Mouse (Mus musculus) MEL (cell line): Measurements from ENCODE around the gene Tmem120a. TPM values are rescaled to one million over a fixed set of nuclear protein-coding genes. Genes with fewer than 3 reads are reported as not detected.

ENCODE experiments used
- DNase-seq: peaks from one replicate; pipeline ENCODE4 v3.0.0; 2011; ENCODE audit warnings: low read depth, low spot score
- H3K27ac ChIP-seq: 2 replicates; pipeline ENCODE4 v1.5.1; 2012; ENCODE audit warnings: low read depth, mild to moderate bottlenecking, control low read depth, low read length, moderate library complexity; ENCODE audit not compliant: control insufficient read depth
- H3K27me3 ChIP-seq, 2 experiments: fragments of 150-350 bp in 1 of 2; sonication (generic) in 1 of 2; 2 replicates each; pipeline ENCODE4 v1.6.1; 2012; ENCODE audit warnings: low read length in 2 of 2, mild to moderate bottlenecking in 2 of 2, improper control_type of control experiment in 1 of 2, moderate library complexity in 1 of 2; ENCODE audit not compliant: insufficient read depth in 2 of 2, control insufficient read depth in 1 of 2
- H3K36me3 ChIP-seq, 2 experiments: 2 replicates each; pipeline ENCODE4 v1.6.1; 2012 to 2014; ENCODE audit warnings: low read length in 2 of 2, improper control_type of control experiment in 1 of 2, inconsistent platforms in 1 of 2, mild to moderate bottlenecking in 1 of 2; ENCODE audit not compliant: insufficient read depth in 2 of 2, control insufficient read depth in 1 of 2
- H3K4me1 ChIP-seq, 2 experiments: fragments of 150-350 bp in 1 of 2; sonication (generic) in 1 of 2; 2 replicates each; pipeline ENCODE4 v1.6.1; 2012; ENCODE audit warnings: low read length in 2 of 2, improper control_type of control experiment in 1 of 2, mild to moderate bottlenecking in 1 of 2; ENCODE audit not compliant: insufficient read depth in 2 of 2, control insufficient read depth in 1 of 2
- H3K4me3 ChIP-seq, 2 experiments: fragments of 150-350 bp in 1 of 2; sonication (generic) in 1 of 2; 2 replicates each; pipeline ENCODE4 v1.5.1; 2012; ENCODE audit warnings: low read depth in 2 of 2, low read length in 2 of 2, mild to moderate bottlenecking in 2 of 2, moderate library complexity in 2 of 2, control low read depth in 1 of 2, improper control_type of control experiment in 1 of 2; ENCODE audit not compliant: control insufficient read depth in 1 of 2, insufficient read depth in 1 of 2
- H3K79me2 ChIP-seq: 2 replicates; pipeline ENCODE4 v1.6.1; 2012; ENCODE audit warnings: mild to moderate bottlenecking, low read length, moderate library complexity; ENCODE audit not compliant: control insufficient read depth, poor library complexity, insufficient read depth
- H3K9ac ChIP-seq: 2 replicates; pipeline ENCODE4 v1.6.1; 2012; ENCODE audit warnings: low read depth, mild to moderate bottlenecking, control low read depth, low read length, moderate library complexity; ENCODE audit not compliant: control insufficient read depth, poor library complexity, severe bottlenecking
- H3K9me3 ChIP-seq: fragments of 150-350 bp; sonication (generic); replicated peaks from 2 replicates; pipeline ENCODE4 v1.6.1; 2012; ENCODE audit warnings: mild to moderate bottlenecking, low read length, improper control_type of control experiment, moderate library complexity; ENCODE audit not compliant: insufficient read depth
- BHLHE40 ChIP-seq: IDR thresholded peaks from 2 replicates; pipeline ENCODE4 v1.6.1; 2012; ENCODE audit warnings: low read depth, mild to moderate bottlenecking, inconsistent platforms, low read length, improper control_type of control experiment, borderline replicate concordance
- CHD1 ChIP-seq: IDR thresholded peaks from 2 replicates; pipeline ENCODE4 v1.6.1; 2012; ENCODE audit warnings: low read depth, mild to moderate bottlenecking, inconsistent platforms, low read length, improper control_type of control experiment
- CHD2 ChIP-seq: IDR thresholded peaks from 2 replicates; pipeline ENCODE4 v1.6.1; 2011; ENCODE audit warnings: low read length, improper control_type of control experiment
- CTCF ChIP-seq, 3 experiments: IDR thresholded peaks in 2 of 3; conservative IDR thresholded peaks in 1 of 3; 2 replicates each; pipeline ENCODE4 v1.5.1; 2011 to 2012; ENCODE audit warnings: low read length in 3 of 3, low read depth in 2 of 3, mild to moderate bottlenecking in 2 of 3, improper control_type of control experiment in 1 of 3, inconsistent platforms in 1 of 3, mixed read lengths in 1 of 3, moderate library complexity in 1 of 3; ENCODE audit not compliant: control insufficient read depth in 1 of 3, insufficient read depth in 1 of 3, poor library complexity in 1 of 3, severe bottlenecking in 1 of 3
- E2F4 ChIP-seq: IDR thresholded peaks from 2 replicates; pipeline ENCODE4 v1.6.1; 2011; ENCODE audit warnings: low read depth, low read length, improper control_type of control experiment, borderline replicate concordance
- ELF1 ChIP-seq: IDR thresholded peaks from 2 replicates; pipeline ENCODE4 v1.6.1; 2014; ENCODE audit warnings: low read depth, mild to moderate bottlenecking, inconsistent platforms, low read length, improper control_type of control experiment, moderate library complexity
- GABPA ChIP-seq: IDR thresholded peaks from 2 replicates; pipeline ENCODE4 v1.6.1; 2012; ENCODE audit warnings: low read depth, mild to moderate bottlenecking, inconsistent platforms, low read length, improper control_type of control experiment, moderate library complexity
- GATA1 ChIP-seq: IDR thresholded peaks from 2 replicates; pipeline ENCODE4 v1.6.1; 2011; ENCODE audit warnings: low read depth, low read length, improper control_type of control experiment
- JUND ChIP-seq: IDR thresholded peaks from 2 replicates; pipeline ENCODE4 v1.6.1; 2011; ENCODE audit warnings: low read depth, mild to moderate bottlenecking, improper control_type of control experiment, low read length
- KAT2A ChIP-seq: conservative IDR thresholded peaks from 2 replicates; pipeline ENCODE4 v1.6.1; 2012; ENCODE audit warnings: low read depth, low read length, improper control_type of control experiment, inconsistent platforms
- MAZ ChIP-seq: IDR thresholded peaks from 2 replicates; pipeline ENCODE4 v1.6.1; 2012; ENCODE audit warnings: low read depth, mild to moderate bottlenecking, inconsistent platforms, low read length, improper control_type of control experiment
- MXI1 ChIP-seq: IDR thresholded peaks from 2 replicates; pipeline ENCODE4 v1.6.1; 2011; ENCODE audit warnings: mild to moderate bottlenecking, low read depth, low read length, improper control_type of control experiment
- MYC ChIP-seq: IDR thresholded peaks from 2 replicates; pipeline ENCODE4 v1.6.1; 2011; ENCODE audit warnings: low read depth, mild to moderate bottlenecking, low read length, improper control_type of control experiment, moderate library complexity
- NRF1 ChIP-seq: IDR thresholded peaks from 2 replicates; pipeline ENCODE4 v1.6.1; 2014; ENCODE audit warnings: low read depth, mild to moderate bottlenecking, inconsistent platforms, low read length, improper control_type of control experiment, moderate library complexity; ENCODE audit not compliant: poor library complexity, insufficient read depth, severe bottlenecking
- POLR2AphosphoS2 ChIP-seq: IDR thresholded peaks from 2 replicates; pipeline ENCODE4 v1.6.1; 2011; ENCODE audit warnings: low read length, improper control_type of control experiment
- RCOR1 ChIP-seq: IDR thresholded peaks from 2 replicates; pipeline ENCODE4 v1.6.1; 2012; ENCODE audit warnings: low read depth, mild to moderate bottlenecking, inconsistent platforms, low read length, improper control_type of control experiment
- SIN3A ChIP-seq: IDR thresholded peaks from 2 replicates; pipeline ENCODE4 v1.6.1; 2012; ENCODE audit warnings: low read length, improper control_type of control experiment, inconsistent platforms
- SMC3 ChIP-seq: IDR thresholded peaks from 2 replicates; pipeline ENCODE4 v1.6.1; 2011; ENCODE audit warnings: low read depth, low read length, improper control_type of control experiment
- TBP ChIP-seq: IDR thresholded peaks from 2 replicates; pipeline ENCODE4 v1.8.0; 2011; ENCODE audit warnings: low read depth, low read length, improper control_type of control experiment
- UBTF ChIP-seq: IDR thresholded peaks from 2 replicates; pipeline ENCODE4 v1.6.1; 2012; ENCODE audit warnings: low read depth, mild to moderate bottlenecking, inconsistent platforms, low read length, improper control_type of control experiment, moderate library complexity, borderline replicate concordance; ENCODE audit not compliant: insufficient read depth
- USF1 ChIP-seq: IDR thresholded peaks from 2 replicates; pipeline ENCODE4 v1.6.1; 2014; ENCODE audit warnings: low read depth, mild to moderate bottlenecking, inconsistent platforms, low read length, improper control_type of control experiment, moderate library complexity
- USF2 ChIP-seq, 2 experiments: IDR thresholded peaks; 2 replicates each; pipeline ENCODE4 v1.6.1; 2011 to 2012; ENCODE audit warnings: improper control_type of control experiment in 2 of 2, low read length in 2 of 2, borderline replicate concordance in 1 of 2, inconsistent platforms in 1 of 2, low read depth in 1 of 2, mild to moderate bottlenecking in 1 of 2; ENCODE audit not compliant: insufficient read depth in 1 of 2
- ZC3H11A ChIP-seq: IDR thresholded peaks from 2 replicates; pipeline ENCODE4 v1.6.1; 2012; ENCODE audit warnings: low read depth, mild to moderate bottlenecking, inconsistent platforms, low read length, improper control_type of control experiment
- ZKSCAN1 ChIP-seq: IDR thresholded peaks from 2 replicates; pipeline ENCODE4 v1.6.1; 2012; ENCODE audit warnings: low read depth, mild to moderate bottlenecking, inconsistent platforms, low read length, improper control_type of control experiment, moderate library complexity
- ZMIZ1 ChIP-seq: IDR thresholded peaks from 2 replicates; pipeline ENCODE4 v1.6.1; 2012; ENCODE audit warnings: low read depth, mild to moderate bottlenecking, inconsistent platforms, low read length, improper control_type of control experiment, moderate library complexity
- polyA plus RNA-seq, 2 experiments: library from polyadenylated mRNA; stranded (reverse) in 1 of 2; unstranded in 1 of 2; fragments of >175 nt in 1 of 2; fragments of >200 nt in 1 of 2; gene quantifications; 2 replicates each; pipeline versions ENCODE4 v1.2.1 to v1.2.4; 2012; ENCODE audit warnings: low replicate concordance in 2 of 2, low read depth in 1 of 2; ENCODE audit not compliant: insufficient read length in 2 of 2, insufficient read depth in 1 of 2, missing spikeins in 1 of 2
- total RNA-seq: library from RNA; depleted of rRNA; stranded (reverse); fragments of 300-350 nt; gene quantifications from 2 replicates; pipeline ENCODE4 v1.2.3, GENCODE M21; 2012

Tmem120a gene
- total and polyA plus RNA-seq, 3 experiments, result 19.6 to 38.8 TPM; not detected in 1

- TF ChIP-seq GABPA, result no peak
- TF ChIP-seq E2F4, result no peak
- TF ChIP-seq CHD1, result peak; percentile 94
- no peak for TF ChIP-seq GATA1
- TF ChIP-seq KAT2A, result no peak
- TF ChIP-seq USF1, result no peak
- no peak for TF ChIP-seq ZC3H11A
- TF ChIP-seq CHD2, result peak; percentile 96
- TF ChIP-seq RCOR1, result no peak
- no peak for TF ChIP-seq MAZ
- no peak for TF ChIP-seq ZKSCAN1
- no peak for TF ChIP-seq ELF1
These were observed 34.5 kb upstream of the Tmem120a start, which contains the start of gene Mdh2 (continued) for GRCm38 (mm10) chr5:135778471-135779445.

GRCm38 (mm10) chr5:135777796-135778470 is 33.7 kb upstream of the Tmem120a start, which contains the start of gene Styxl1:
Gene Styxl1, minus strand, starts transcription at chr5:135778385.
- TF ChIP-seq UBTF (0 out of 2 replicates have a peak, but pooled peaks have one; percentile 48), SIN3A (peak; percentile 44; the same call in 1 of the 2 replicates), ELF1 (peak; percentile 93), E2F4 (no peak)
- Histone ChIP-seq H3K9me3 (no peaks in the 10 kb centered on the region), H3K4me1 (peaks cover 0 to 21% of the 10 kb centered on the region in 2 experiments; a peak in 3 of 4 replicates), H3K9ac (peak within 1 kb of the TSS; percentile 94), H3K27ac (peak within 1 kb of the TSS; percentile 67), H3K36me3 (peaks cover 0 to 24% of the 10 kb centered on the region in 2 experiments; a peak in 3 of 4 replicates), H3K79me2 (peaks cover 40% of the 10 kb centered on the region), H3K27me3 (no peaks in the 10 kb centered on the region), H3K4me3 (peak within 1 kb of the TSS; percentile 58 to 98)
- DNase-seq, result peak; percentile 72

GRCm38 (mm10) chr5:135776546-135776945 is 32.3 kb upstream of the Tmem120a start:
- Histone ChIP-seq H3K4me1 (peaks cover 4 to 33% of the 10 kb centered on the region in 2 experiments), H3K9ac (no peak overlapping the region), H3K9me3 (no peaks in the 10 kb centered on the region), H3K27me3 (no peaks in the 10 kb centered on the region), H3K4me3 (no peak overlapping the region), H3K27ac (no peak overlapping the region), H3K79me2 (peaks cover 34% of the 10 kb centered on the region), H3K36me3 (peaks cover 0 to 33% of the 10 kb centered on the region in 2 experiments; a peak in 2 of 4 replicates)
- DNase-seq, result no peak
- TF ChIP-seq CHD2 (no peak), NRF1 (no peak), ZMIZ1 (no peak), E2F4 (no peak), USF2 (IDR thresholded peaks at IDR 0.05; ENCODE audit: borderline replicate concordance in 1 of 2, insufficient read depth in 1 of 2, low read depth in 1 of 2, low read length in 2 of 2) (no peak), ELF1 (no peak), BHLHE40 (no peak), TBP (no peak), GABPA (no peak), UBTF (no peak), MAZ (no peak), GATA1 (no peak), MXI1 (no peak), POLR2AphosphoS2 (no peak), CTCF (IDR thresholded peaks at IDR 0.05 in 2 of 3, conservative IDR thresholded peaks at IDR 0.05 in 1 of 3; ENCODE audit: control insufficient read depth in 1 of 3, insufficient read depth in 1 of 3, low read depth in 2 of 3, low read length in 3 of 3, poor library complexity in 1 of 3, severe bottlenecking in 1 of 3) (no peak), SMC3 (no peak), JUND (no peak), MYC (no peak)
